Mouse (Mus musculus): Measurements from ENCODE around the gene Foxa1.

DNA sequence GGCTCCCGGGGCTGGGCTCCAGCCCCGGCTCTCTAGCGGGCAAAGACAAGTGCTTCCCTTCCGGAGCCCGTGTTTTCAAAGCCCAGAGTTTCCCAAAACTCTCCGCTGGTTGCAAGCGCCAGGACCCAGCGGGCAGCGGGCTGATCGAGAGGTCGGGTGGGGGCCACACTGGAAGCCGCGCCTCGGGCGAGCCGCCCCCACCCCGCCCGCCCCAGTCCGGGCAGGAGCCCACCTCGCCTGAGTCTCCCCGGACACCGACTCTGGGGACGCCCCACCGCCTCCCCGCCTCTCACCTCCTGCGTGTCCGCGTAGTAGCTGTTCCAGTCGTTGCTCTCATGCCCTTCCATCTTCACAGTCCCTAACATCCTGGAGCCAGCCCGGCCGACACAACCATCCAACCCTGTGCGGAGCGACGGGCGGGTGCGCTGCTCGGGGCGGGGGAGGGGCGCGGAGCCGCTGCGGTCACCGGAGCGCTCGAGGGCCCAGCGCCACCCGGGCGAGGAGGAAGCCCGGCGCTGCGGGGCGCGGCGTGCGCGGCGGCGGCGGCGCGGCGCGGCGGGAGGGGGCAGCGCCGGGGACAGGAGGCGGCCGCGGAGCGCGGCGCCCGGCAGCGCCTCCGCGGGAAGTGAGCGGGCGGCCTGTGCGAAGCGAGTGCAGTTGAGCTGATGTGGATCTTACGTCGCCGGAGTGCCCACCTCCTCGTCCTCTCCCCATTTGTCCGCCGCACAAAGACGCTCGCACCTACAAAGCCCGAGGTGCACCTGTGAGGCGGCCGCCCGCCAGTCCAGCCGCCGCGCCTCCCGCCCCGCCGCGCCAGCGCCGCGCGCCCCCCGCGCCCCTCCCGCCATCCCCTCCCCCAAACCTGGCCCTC, 1.1 kb downstream of the Foxa1 start:
- TF ChIP-seq CTCF (conservative IDR thresholded peaks at IDR 0.05; ENCODE audit: low read length) (no peak), POU5F1 (IDR thresholded peaks at IDR 0.05; ENCODE audit: borderline replicate concordance, low read length) (no peak), NANOG (IDR thresholded peaks at IDR 0.05; ENCODE audit: borderline replicate concordance, low read length) (no peak)

Measured in E14TG2a.4 (cell line).